Mouse (Mus musculus) ES-Bruce4 (cell line): Measurements from ENCODE around the gene Gldc.

ENCODE experiments used
- CTCF ChIP-seq: IDR thresholded peaks from one replicate; pipeline ENCODE4 v1.8.1; 2011; ENCODE audit warnings: low read depth, low read length
- EP300 ChIP-seq: IDR thresholded peaks from 2 replicates; pipeline ENCODE4 v1.6.1; 2011; ENCODE audit warnings: low read depth, low read length; ENCODE audit not compliant: insufficient read depth
- POLR2A ChIP-seq: IDR thresholded peaks from one replicate; pipeline ENCODE4 v1.8.1; 2011; ENCODE audit warnings: low read length; ENCODE audit not compliant: insufficient read depth

- TF ChIP-seq CTCF (no peak), POLR2A (no peak), EP300 (no peak)
Observed at GRCm38 (mm10) chr19:30097039-30097438, 78.2 kb downstream of the Gldc start.
